Mouse (Mus musculus): Measurements from ENCODE around the gene Cxcl5.

DNA sequence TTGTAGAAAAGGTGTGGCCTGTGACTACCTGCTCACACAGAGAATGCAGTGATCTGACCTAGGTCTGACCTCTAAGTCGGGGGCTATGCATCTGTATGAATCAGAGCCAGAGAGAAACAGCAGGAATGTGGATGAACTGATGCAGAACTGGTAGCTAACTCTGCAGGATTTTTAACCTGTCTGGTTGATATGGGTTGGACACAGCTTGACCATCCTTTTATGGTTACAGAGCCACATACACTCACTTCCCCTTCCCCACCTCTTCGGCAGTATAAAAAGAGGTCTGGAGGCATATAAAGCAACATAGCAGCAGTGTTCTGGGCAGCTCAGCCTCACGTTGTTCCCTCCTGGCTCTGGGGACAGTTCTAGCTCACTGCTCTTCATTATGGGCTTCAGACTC, 9.1 kb downstream of the Cxcl5 start, which contains the start of gene Ppbp:
- TF ChIP-seq CTCF (IDR thresholded peaks at IDR 0.05) = no peak
- no peak for TF ChIP-seq EP300 (IDR thresholded peaks at IDR 0.05)

All from lung, postnatal 0 days (tissue).